Mouse (Mus musculus): ENCODE data around the gene Cited2. TPM values are rescaled to one million over a fixed set of nuclear protein-coding genes. Genes with fewer than 3 reads are reported as not detected.

Cited2 gene
- polyA plus RNA-seq, 1 experiment, result 57.1 TPM

DNA sequence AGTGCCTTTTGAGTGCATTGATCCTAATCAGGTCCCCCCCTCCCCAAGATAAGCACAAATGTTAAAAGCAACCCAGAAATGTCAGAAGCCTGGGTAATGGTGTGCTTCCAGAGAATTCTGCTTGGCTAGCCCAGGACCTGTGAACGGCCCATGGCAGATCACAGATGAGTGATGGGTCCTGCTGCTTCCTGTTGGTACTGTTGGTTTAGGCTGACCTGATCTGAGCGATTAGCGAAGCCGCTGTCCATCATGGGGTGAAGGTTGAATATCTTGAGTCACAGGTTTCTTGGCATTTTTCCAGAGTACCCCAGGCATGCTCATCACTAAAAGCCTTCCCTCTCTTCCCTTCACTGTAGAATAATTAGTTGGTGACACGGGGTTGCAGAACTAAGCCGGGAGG, 6.5 kb downstream of the Cited2 start:
- Histone ChIP-seq H3K4me1 (ENCODE audit: control insufficient read depth, insufficient read depth, low read length) (peaks cover 13% of the 10 kb centered on the region), H3K4me3 (ENCODE audit: insufficient read depth, low read length) (no peak overlapping the region), H3K27ac (ENCODE audit: insufficient read depth, low read length) (no peak overlapping the region)
- TF ChIP-seq POLR2A (IDR thresholded peaks at IDR 0.05; ENCODE audit: low read depth, low read length) (no peak), CTCF (IDR thresholded peaks at IDR 0.05; ENCODE audit: borderline replicate concordance, insufficient read depth, low read length) (no peak)

- Histone ChIP-seq H3K4me3 (ENCODE audit: insufficient read depth, low read length) (no peak overlapping the region), H3K27ac (ENCODE audit: insufficient read depth, low read length) (no peak overlapping the region), H3K4me1 (ENCODE audit: control insufficient read depth, insufficient read depth, low read length) (no peaks in the 10 kb centered on the region; the same call in 1 of the 2 replicates)
- TF ChIP-seq POLR2A (IDR thresholded peaks at IDR 0.05; ENCODE audit: low read depth, low read length) (no peak), CTCF (IDR thresholded peaks at IDR 0.05; ENCODE audit: borderline replicate concordance, insufficient read depth, low read length) (no peak)
Observed at GRCm38 (mm10) chr10:17733057-17733456, 10.0 kb downstream of the Cited2 start.

GRCm38 (mm10) chr10:17742581-17742980, 19.6 kb downstream of the Cited2 start:
- Histone ChIP-seq H3K27ac (ENCODE audit: insufficient read depth, low read length) (no peak overlapping the region), H3K4me3 (ENCODE audit: insufficient read depth, low read length) (no peak overlapping the region), H3K4me1 (ENCODE audit: control insufficient read depth, insufficient read depth, low read length) (no peaks in the 10 kb centered on the region)
- TF ChIP-seq CTCF (IDR thresholded peaks at IDR 0.05; ENCODE audit: borderline replicate concordance, insufficient read depth, low read length) (no peak), POLR2A (IDR thresholded peaks at IDR 0.05; ENCODE audit: low read depth, low read length) (no peak)

GRCm38 (mm10) chr10:17752478-17752877, 29.5 kb downstream of the Cited2 start:
- H3K4me3 ChIP-seq (ENCODE audit: insufficient read depth, low read length), result no peak overlapping the region
- no peak for TF ChIP-seq POLR2A (IDR thresholded peaks at IDR 0.05; ENCODE audit: low read depth, low read length)

DNA sequence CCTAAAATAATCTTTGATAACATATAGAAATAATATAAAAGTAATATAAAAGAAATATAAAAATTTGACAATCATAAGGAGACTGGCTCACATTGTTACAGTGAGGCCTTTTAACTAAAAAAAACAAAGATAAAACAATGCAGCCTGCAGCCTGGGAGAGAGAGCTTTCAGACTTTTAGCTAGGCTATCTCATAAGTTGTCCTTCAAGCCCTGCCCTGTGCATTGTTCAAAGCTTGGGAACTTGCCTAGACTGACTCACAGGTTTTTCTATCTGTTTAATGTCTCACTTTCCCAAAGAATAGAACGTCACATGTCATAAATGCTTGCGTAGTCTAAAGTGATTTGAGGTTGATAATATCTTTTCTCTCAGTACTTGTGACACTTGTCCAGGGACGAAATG, 36.8 kb downstream of the Cited2 start:
- H3K4me3 ChIP-seq (ENCODE audit: insufficient read depth, low read length), result no peak overlapping the region
- TF ChIP-seq POLR2A (IDR thresholded peaks at IDR 0.05; ENCODE audit: low read depth, low read length), result no peak
- TF ChIP-seq CTCF (IDR thresholded peaks at IDR 0.05; ENCODE audit: borderline replicate concordance, insufficient read depth, low read length), result no peak

More at GRCm38 (mm10) chr10:17752478-17752877, 29.5 kb downstream of the Cited2 start:
- Histone ChIP-seq H3K4me1 (ENCODE audit: control insufficient read depth, insufficient read depth, low read length) (no peaks in the 10 kb centered on the region), H3K27ac (ENCODE audit: insufficient read depth, low read length) (no peak overlapping the region)

DNA sequence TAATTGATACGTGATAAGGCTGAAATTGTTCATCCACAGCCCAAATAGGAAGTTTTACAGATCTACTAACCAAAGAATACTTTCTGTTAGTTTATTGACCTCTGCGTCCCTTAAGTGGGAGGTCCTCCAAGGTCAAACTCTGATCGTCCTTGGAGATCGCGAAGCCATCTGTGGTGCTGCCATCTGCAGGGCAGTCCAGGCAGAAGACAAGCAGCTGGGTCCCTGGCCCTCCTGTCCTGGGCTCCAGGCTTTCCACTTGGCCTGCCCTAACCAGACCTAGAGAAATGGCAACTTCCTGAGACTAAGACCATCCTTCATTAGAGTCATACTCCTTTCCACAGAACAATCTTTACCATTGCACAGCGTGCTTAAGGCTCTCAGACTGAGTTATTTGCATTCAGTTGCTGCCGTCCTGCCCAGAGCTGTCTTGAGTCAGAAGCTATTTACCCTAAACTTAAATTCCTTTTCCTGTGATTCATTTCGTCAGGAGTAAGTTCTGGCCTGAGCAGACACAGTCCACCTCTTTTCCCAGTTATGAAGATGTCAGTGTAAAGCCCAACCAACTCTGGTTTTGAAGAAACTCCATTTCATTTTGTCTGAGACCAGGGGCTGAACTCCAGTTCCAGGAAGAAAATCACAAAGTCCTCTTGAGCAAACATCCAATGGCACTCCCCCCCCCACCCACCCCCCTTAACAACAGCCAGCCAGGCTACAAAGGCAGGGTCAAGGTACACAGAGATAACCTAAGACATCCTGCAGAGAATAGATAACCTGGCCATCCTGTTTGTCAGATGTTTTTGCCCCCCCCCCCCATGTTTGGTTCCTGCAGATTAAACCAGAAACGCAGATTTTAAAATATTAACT, 38.0 kb downstream of the Cited2 start:
- H3K4me1 ChIP-seq (ENCODE audit: control insufficient read depth, insufficient read depth, low read length), result peaks cover 2% of the 10 kb centered on the region; the same call in 1 of the 2 replicates
- H3K27ac ChIP-seq (ENCODE audit: insufficient read depth, low read length), result peak overlapping the region; percentile 70
- H3K4me3 ChIP-seq (ENCODE audit: insufficient read depth, low read length), result no peak overlapping the region
- TF ChIP-seq POLR2A (IDR thresholded peaks at IDR 0.05; ENCODE audit: low read depth, low read length) (no peak), CTCF (IDR thresholded peaks at IDR 0.05; ENCODE audit: borderline replicate concordance, insufficient read depth, low read length) (peak; percentile 63)

More for the DNA sequence above, 36.8 kb downstream of the Cited2 start:
- peaks cover 2% of the 10 kb centered on the region; the same call in 1 of the 2 replicates for H3K4me1 ChIP-seq (ENCODE audit: control insufficient read depth, insufficient read depth, low read length)
- H3K27ac ChIP-seq (ENCODE audit: insufficient read depth, low read length), result no peak overlapping the region; the same call in 1 of the 2 replicates

DNA sequence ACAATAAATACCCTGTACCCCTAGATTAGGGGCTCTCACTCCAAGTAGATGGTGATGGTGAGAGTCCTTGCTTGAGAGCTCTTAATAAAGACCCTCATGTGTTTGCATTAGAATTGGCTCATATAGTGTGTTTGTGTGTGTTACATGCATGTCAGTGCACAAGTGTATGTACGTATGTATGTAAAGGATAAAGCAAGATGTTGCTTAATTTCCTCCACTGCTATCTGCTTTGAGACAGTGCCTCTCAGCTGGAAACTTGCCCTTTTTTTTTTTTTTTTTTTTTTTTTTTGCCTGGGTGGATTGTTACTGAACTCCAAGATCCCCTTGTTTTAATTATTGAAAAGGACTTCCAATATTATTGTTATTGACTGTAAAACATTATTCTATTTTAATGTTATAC, 38.6 kb downstream of the Cited2 start:
- peak overlapping the region; percentile 54 for H3K27ac ChIP-seq (ENCODE audit: insufficient read depth, low read length)
- no peak overlapping the region for H3K4me3 ChIP-seq (ENCODE audit: insufficient read depth, low read length)
- H3K4me1 ChIP-seq (ENCODE audit: control insufficient read depth, insufficient read depth, low read length), result peaks cover 2% of the 10 kb centered on the region; the same call in 1 of the 2 replicates
- TF ChIP-seq CTCF (IDR thresholded peaks at IDR 0.05; ENCODE audit: borderline replicate concordance, insufficient read depth, low read length), result no peak
- TF ChIP-seq POLR2A (IDR thresholded peaks at IDR 0.05; ENCODE audit: low read depth, low read length), result no peak

DNA sequence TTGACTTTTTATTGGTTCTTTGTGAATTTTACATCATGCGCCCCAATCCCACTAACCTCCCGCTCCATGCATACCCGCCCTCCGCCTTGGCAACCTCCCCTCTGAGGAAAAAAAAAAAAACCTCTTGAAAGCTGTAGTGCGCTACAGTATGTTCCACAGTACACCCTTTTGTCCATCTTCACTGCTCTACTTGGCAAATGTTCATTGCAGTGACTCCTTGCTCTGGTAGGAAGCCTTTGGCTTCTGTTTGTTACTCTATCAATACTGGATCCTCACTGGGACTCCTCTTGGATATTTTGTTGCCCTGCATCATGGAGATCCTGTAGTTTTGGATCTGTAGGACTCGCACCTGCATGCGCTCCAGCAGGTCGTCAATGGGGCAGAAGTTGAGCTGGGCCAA, 39.9 kb downstream of the Cited2 start:
- no peak for TF ChIP-seq POLR2A (IDR thresholded peaks at IDR 0.05; ENCODE audit: low read depth, low read length)
- no peak for TF ChIP-seq CTCF (IDR thresholded peaks at IDR 0.05; ENCODE audit: borderline replicate concordance, insufficient read depth, low read length)
- Histone ChIP-seq H3K4me3 (ENCODE audit: insufficient read depth, low read length) (no peak overlapping the region), H3K27ac (ENCODE audit: insufficient read depth, low read length) (no peak overlapping the region), H3K4me1 (ENCODE audit: control insufficient read depth, insufficient read depth, low read length) (peaks cover 2% of the 10 kb centered on the region; the same call in 1 of the 2 replicates)

- TF ChIP-seq POLR2A (IDR thresholded peaks at IDR 0.05; ENCODE audit: low read depth, low read length), result no peak
- no peak for TF ChIP-seq CTCF (IDR thresholded peaks at IDR 0.05; ENCODE audit: borderline replicate concordance, insufficient read depth, low read length)
- Histone ChIP-seq H3K27ac (ENCODE audit: insufficient read depth, low read length) (no peak overlapping the region), H3K4me1 (ENCODE audit: control insufficient read depth, insufficient read depth, low read length) (peaks cover 2% of the 10 kb centered on the region; the same call in 1 of the 2 replicates), H3K4me3 (ENCODE audit: insufficient read depth, low read length) (no peak overlapping the region)
Observed at GRCm38 (mm10) chr10:17769856-17770255, 46.8 kb downstream of the Cited2 start.

- Histone ChIP-seq H3K4me1 (ENCODE audit: control insufficient read depth, insufficient read depth, low read length) (peaks cover 5% of the 10 kb centered on the region; the same call in 1 of the 2 replicates), H3K27ac (ENCODE audit: insufficient read depth, low read length) (no peak overlapping the region), H3K4me3 (ENCODE audit: insufficient read depth, low read length) (no peak overlapping the region)
- no peak for TF ChIP-seq CTCF (IDR thresholded peaks at IDR 0.05; ENCODE audit: borderline replicate concordance, insufficient read depth, low read length)
Observed at GRCm38 (mm10) chr10:17772364-17772763, 49.3 kb downstream of the Cited2 start.

Data from embryonic fibroblast, embryonic 13.5 days (primary cell).